Mouse (Mus musculus) lung, postnatal 0 days (tissue): ENCODE measurements around the gene Gm21958. TPM values are rescaled to one million over a fixed set of nuclear protein-coding genes. Genes with fewer than 3 reads are reported as not detected.

Experiments used
- ATAC-seq: fragments of 200-750 bp; cut with Nextera tagmentation; 2 replicates; pipeline ENCODE4 v1.8.0; 2017; ENCODE audit warnings: moderate library complexity
- DNase-seq: peaks from one replicate; pipeline ENCODE4 v3.0.0-alpha.2; 2016; ENCODE audit warnings: low spot score
- H3K27ac ChIP-seq: fragments of 300-500 bp; sonication (generic); 2 replicates; pipeline ENCODE4 v1.5.1; 2014; ENCODE audit warnings: antibody characterized with exemption, mild to moderate bottlenecking, low read length, mixed read lengths
- H3K27me3 ChIP-seq: fragments of 300-500 bp; sonication (generic); replicated peaks from 2 replicates; pipeline ENCODE4 v1.6.1; 2014; ENCODE audit warnings: low read length, mixed read lengths; ENCODE audit not compliant: insufficient read depth
- H3K36me3 ChIP-seq: fragments of 300-500 bp; sonication (generic); 2 replicates; pipeline ENCODE4 v1.6.1; 2014; ENCODE audit warnings: low read length, mixed read lengths; ENCODE audit not compliant: insufficient read depth
- H3K4me1 ChIP-seq: fragments of 300-500 bp; sonication (generic); 2 replicates; pipeline ENCODE4 v1.6.1; 2014; ENCODE audit warnings: antibody characterized with exemption, low read depth, low read length, mixed read lengths; ENCODE audit not compliant: insufficient read depth
- H3K4me2 ChIP-seq: fragments of 300-500 bp; sonication (generic); replicated peaks from 2 replicates; pipeline ENCODE4 v1.6.1; 2014; ENCODE audit warnings: low read depth, mild to moderate bottlenecking, low read length, moderate library complexity, mixed read lengths
- H3K4me3 ChIP-seq: fragments of 300-500 bp; sonication (generic); 2 replicates; pipeline ENCODE4 v1.5.1; 2014; ENCODE audit warnings: low read depth, low read length
- H3K9ac ChIP-seq: fragments of 300-500 bp; sonication (generic); replicated peaks from 2 replicates; pipeline ENCODE4 v1.6.1; 2014; ENCODE audit warnings: low read depth, mild to moderate bottlenecking
- H3K9me3 ChIP-seq: fragments of 300-500 bp; sonication (generic); 2 replicates; pipeline ENCODE4 v1.6.1; 2016; ENCODE audit warnings: low read length, mixed read lengths
- CTCF ChIP-seq: IDR thresholded peaks from 2 replicates; pipeline ENCODE4 v1.5.1; 2016; ENCODE audit warnings: antibody characterized with exemption, mild to moderate bottlenecking
- EP300 ChIP-seq: IDR thresholded peaks from 2 replicates; pipeline ENCODE4 v1.6.1; 2016; ENCODE audit warnings: antibody characterized with exemption, mild to moderate bottlenecking, control low read depth
- WGBS: fragments of 180-500 bp; shearing (Covaris S2); extraction: QIAGEN DNeasy Blood & Tissue Kit; methylation state at CpG from one replicate; pipeline ENCODE4 v1.1.7; 2014; 5-methylcytosine and 5-hydroxymethylcytosine counted together
- polyA plus RNA-seq: library from polyadenylated mRNA; unstranded; fragments of >200 nt; fragmentation: Nextera tagmentation; extraction: Ambion mirVana; gene quantifications from 2 replicates; pipeline ENCODE4 v1.2.1, GENCODE M21; 2015

Gene Gm21958
- polyA plus RNA-seq, 1 experiment from 2014 or later = not detected

DNA sequence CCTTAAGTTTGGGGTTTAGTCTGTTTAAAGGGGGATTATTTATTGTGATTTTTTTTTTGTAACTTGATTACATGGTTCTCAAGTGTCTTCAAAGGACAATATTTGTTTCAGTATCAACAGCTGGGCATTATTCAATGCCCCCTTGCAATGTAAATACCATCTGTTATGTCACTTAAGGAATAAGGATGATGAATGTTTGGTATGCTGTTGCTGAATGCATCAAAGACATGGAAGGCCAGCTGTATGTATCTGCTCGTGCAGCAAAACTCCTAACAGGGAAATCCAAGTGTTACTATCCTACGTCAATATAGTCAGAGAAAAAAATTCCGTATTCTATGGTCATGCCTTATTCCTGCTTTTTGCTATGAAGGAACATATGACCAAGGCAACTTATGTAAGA lies 46.0 kb downstream of the Gm21958 start:
- H3K4me3 ChIP-seq = no peak overlapping the region
- H3K4me1 ChIP-seq = no peaks in the 10 kb centered on the region
- H3K9me3 ChIP-seq = no peaks in the 10 kb centered on the region
- no peaks in the 10 kb centered on the region for H3K36me3 ChIP-seq
- H3K27me3 ChIP-seq = no peaks in the 10 kb centered on the region
- DNase-seq (no peak), ATAC-seq (no peak)
- H3K27ac ChIP-seq = no peak overlapping the region
- H3K4me2 ChIP-seq = no peak overlapping the region
- whole genome bisulfite sequencing = 57% methylated on average over 3 of the region's 3 CpGs
- TF ChIP-seq EP300 (no peak), CTCF (no peak)
- H3K9ac ChIP-seq = no peak overlapping the region

Other genes starting within 250 kb of the Gm21958 start
- gene Supt20, start 21.5 kb downstream of the Gm21958 start, polyA plus RNA-seq = 50.6 and 54.3 TPM in 2 replicates
- gene Exosc8, start 21.0 kb upstream of the Gm21958 start, polyA plus RNA-seq = 37.1 and 39.0 TPM in 2 replicates
- gene Alg5, start 21.2 kb upstream of the Gm21958 start, polyA plus RNA-seq = 53.5 and 65.8 TPM in 2 replicates
- 1.4 and 1.7 TPM in 2 replicates for gene Smad9, start 41.2 kb upstream of the Gm21958 start, polyA plus RNA-seq
- gene Rfxap, start 93.4 kb upstream of the Gm21958 start, polyA plus RNA-seq = 22.4 and 24.9 TPM in 2 replicates
- not detected in 2 replicates for gene Sertm1, start 201.5 kb upstream of the Gm21958 start, polyA plus RNA-seq